Mouse (Mus musculus): ENCODE data around the gene Gdf1. TPM values are rescaled to one million over a fixed set of nuclear protein-coding genes. Genes with fewer than 3 reads are reported as not detected.

The Gdf1 gene
- polyA plus RNA-seq, 1 experiment from 2014 or later = 9.5 TPM

DNA sequence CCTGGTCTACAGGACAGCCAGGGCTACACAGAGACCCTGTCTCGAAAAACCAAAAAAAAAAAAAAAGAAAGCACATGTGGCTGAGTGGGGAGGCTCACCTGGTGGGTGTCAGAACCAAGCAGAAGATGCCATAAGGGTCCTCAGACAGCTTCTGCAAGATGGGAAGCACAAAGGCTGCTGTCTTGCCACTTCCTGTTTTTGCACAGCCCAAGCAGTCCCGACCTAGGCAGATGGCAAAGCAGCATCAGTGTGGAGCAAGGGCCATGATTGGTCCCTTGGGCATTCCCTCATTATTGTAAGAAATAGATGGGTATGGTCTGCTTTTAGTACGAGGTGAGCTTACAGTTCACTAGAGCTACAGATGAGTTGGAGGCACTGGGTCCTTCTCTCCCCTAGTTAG lies 28.7 kb upstream of the Gdf1 start:
- WGBS = 83% methylated on average over 3 of the region's 3 CpGs
- Histone ChIP-seq H3K4me3 (ENCODE audit: low read length) (no peak overlapping the region), H3K9me3 (ENCODE audit: control insufficient read depth, low read length) (no peaks in the 10 kb centered on the region), H3K36me3 (ENCODE audit: control insufficient read depth, insufficient read depth, low read length) (peaks cover 26% of the 10 kb centered on the region), H3K9ac (ENCODE audit: low read depth, low read length) (no peak overlapping the region), H3K4me1 (ENCODE audit: control insufficient read depth, insufficient read depth, low read depth, low read length) (peaks cover 18% of the 10 kb centered on the region), H3K4me2 (ENCODE audit: low read length) (no peak overlapping the region), H3K27ac (ENCODE audit: low read depth, low read length) (no peak overlapping the region), H3K27me3 (replicated peaks; ENCODE audit: control insufficient read depth, insufficient read depth, low read length) (no peaks in the 10 kb centered on the region)
- no peak for ATAC-seq

DNA sequence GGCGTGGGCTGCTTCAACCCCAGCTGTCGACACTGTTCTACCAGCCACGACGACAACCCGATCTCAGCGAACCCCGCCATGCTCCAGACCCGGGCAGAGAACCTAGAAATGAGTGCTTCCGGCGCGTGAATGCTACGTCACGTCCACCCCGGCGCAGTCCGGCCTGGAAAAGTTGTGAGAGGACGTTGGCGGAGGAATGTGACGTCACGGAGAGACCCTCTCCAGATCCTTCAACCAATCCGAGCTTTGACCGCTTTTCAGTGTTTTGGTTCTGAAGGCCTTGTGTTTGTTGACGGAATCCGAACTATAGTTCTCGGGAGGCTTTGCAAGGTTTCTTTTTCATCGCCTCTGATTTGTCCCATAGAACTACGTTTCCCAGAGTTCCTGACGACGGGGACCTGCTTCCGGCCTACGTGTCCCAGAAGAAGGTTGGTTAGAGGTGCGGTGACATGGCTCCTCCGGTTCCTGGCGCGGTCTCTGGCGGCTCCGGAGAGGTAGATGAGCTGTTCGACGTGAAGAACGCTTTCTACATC lies 27.2 kb upstream of the Gdf1 start, which contains the start of the genes Ddx49 and Cope:
Ddx49 (minus strand) TSS at position 132 of the 533 bp plus-strand sequence.
Cope (plus strand) TSS at position 161 of the 533 bp plus-strand sequence.
- peak within 1 kb of the TSS; percentile 92 for H3K4me3 ChIP-seq (ENCODE audit: low read length)
- peaks cover 21% of the 10 kb centered on the region for H3K36me3 ChIP-seq (ENCODE audit: control insufficient read depth, insufficient read depth, low read length)

DNA sequence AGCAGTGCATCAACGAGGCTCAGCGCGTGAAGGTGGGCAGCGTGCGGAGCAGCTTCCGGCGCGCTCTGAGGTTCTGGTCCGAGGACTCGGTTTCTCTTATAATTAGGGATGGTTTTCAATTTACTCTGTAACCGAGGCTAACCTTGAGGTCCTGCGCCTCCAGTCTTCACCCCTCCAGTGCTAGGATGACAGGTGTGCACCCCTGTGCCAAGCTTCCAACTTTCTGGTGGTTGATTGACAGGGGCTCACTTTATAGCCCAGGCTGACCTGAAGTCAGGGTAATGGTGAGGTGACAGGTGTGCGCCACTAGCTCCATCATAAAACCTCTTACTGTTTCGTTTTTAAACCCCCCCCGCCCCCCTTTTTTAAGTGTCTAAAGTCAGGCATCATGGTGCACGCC lies 26.7 kb upstream of the Gdf1 start:
- peaks cover 20% of the 10 kb centered on the region for H3K36me3 ChIP-seq (ENCODE audit: control insufficient read depth, insufficient read depth, low read length)
- 4% methylated on average over 16 of the region's 16 CpGs for WGBS

More for the DNA sequence above, 27.2 kb upstream of the Gdf1 start, which contains the start of the genes Ddx49 and Cope:
- Histone ChIP-seq H3K27ac (ENCODE audit: low read depth, low read length) (peak within 1 kb of the TSS; percentile 63), H3K9ac (ENCODE audit: low read depth, low read length) (peak within 1 kb of the TSS; percentile 88), H3K27me3 (replicated peaks; ENCODE audit: control insufficient read depth, insufficient read depth, low read length) (no peaks in the 10 kb centered on the region), H3K4me2 (ENCODE audit: low read length) (peak within 1 kb of the TSS; percentile 97), H3K9me3 (ENCODE audit: control insufficient read depth, low read length) (no peaks in the 10 kb centered on the region), H3K4me1 (ENCODE audit: control insufficient read depth, insufficient read depth, low read depth, low read length) (peaks cover 18% of the 10 kb centered on the region)
- peak; percentile 94 for ATAC-seq
- under 1% methylated on average over 40 of the region's 40 CpGs for WGBS

DNA sequence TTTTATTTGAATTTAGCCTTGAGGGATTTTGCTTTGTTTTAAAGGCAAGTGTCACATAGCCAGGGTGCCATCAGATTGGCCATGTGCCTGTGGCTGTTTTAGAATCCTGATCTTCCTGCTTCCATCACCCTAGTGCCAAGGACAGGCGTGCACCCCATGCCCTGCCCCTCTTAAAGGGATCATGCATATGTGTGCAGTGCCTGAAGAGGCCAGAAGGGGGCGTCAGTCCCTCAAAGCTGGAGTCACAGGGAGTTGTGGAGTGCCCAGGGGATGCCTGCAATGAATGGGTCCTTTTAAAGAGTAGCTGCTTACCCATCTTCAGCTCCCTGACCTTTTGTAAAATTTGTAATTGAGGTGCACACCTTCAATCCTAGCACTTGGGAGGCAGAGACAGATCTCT lies 20.3 kb upstream of the Gdf1 start:
- no peak overlapping the region for H3K4me3 ChIP-seq (ENCODE audit: low read length)
- no peak overlapping the region for H3K27ac ChIP-seq (ENCODE audit: low read depth, low read length)
- 29% methylated on average over 2 of the region's 2 CpGs for WGBS
- no peak for ATAC-seq
- H3K9me3 ChIP-seq (ENCODE audit: control insufficient read depth, low read length) = no peaks in the 10 kb centered on the region
- no peaks in the 10 kb centered on the region for H3K4me1 ChIP-seq (ENCODE audit: control insufficient read depth, insufficient read depth, low read depth, low read length)
- H3K36me3 ChIP-seq (ENCODE audit: control insufficient read depth, insufficient read depth, low read length) = peaks cover 39% of the 10 kb centered on the region
- no peak overlapping the region for H3K9ac ChIP-seq (ENCODE audit: low read depth, low read length)
- H3K4me2 ChIP-seq (ENCODE audit: low read length) = no peak overlapping the region
- no peaks in the 10 kb centered on the region for H3K27me3 ChIP-seq (replicated peaks; ENCODE audit: control insufficient read depth, insufficient read depth, low read length)

More for the DNA sequence above, 26.7 kb upstream of the Gdf1 start:
- Histone ChIP-seq H3K27me3 (replicated peaks; ENCODE audit: control insufficient read depth, insufficient read depth, low read length) (no peaks in the 10 kb centered on the region), H3K4me2 (ENCODE audit: low read length) (peak overlapping the region; percentile 97), H3K4me1 (ENCODE audit: control insufficient read depth, insufficient read depth, low read depth, low read length) (peaks cover 18% of the 10 kb centered on the region), H3K27ac (ENCODE audit: low read depth, low read length) (peak overlapping the region; percentile 63), H3K9me3 (ENCODE audit: control insufficient read depth, low read length) (no peaks in the 10 kb centered on the region), H3K9ac (ENCODE audit: low read depth, low read length) (peak overlapping the region; percentile 88), H3K4me3 (ENCODE audit: low read length) (peak overlapping the region; percentile 92)
- peak; percentile 29 for ATAC-seq

DNA sequence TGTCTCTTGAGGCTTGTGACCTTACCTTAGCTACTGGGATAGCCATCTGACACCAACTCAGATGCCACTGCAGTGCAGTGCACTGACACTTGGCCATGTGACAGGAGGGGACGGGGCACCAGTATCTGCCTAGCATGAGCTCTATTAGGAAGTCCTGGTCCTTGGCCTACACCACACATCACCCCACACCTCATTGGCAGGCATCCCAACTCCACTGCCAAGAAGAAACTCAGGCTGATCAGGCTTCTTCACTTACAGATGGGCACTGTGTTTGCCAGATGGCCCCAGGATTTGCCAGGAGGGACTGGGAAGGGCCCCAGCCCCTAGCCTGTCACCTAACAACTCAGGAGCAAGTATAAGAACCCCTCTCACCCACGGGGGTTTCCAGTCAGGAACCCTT lies 16.2 kb upstream of the Gdf1 start:
- H3K27me3 ChIP-seq (replicated peaks; ENCODE audit: control insufficient read depth, insufficient read depth, low read length) = no peaks in the 10 kb centered on the region
- WGBS = 63% methylated on average over 2 of the region's 2 CpGs
- ATAC-seq = no peak

DNA sequence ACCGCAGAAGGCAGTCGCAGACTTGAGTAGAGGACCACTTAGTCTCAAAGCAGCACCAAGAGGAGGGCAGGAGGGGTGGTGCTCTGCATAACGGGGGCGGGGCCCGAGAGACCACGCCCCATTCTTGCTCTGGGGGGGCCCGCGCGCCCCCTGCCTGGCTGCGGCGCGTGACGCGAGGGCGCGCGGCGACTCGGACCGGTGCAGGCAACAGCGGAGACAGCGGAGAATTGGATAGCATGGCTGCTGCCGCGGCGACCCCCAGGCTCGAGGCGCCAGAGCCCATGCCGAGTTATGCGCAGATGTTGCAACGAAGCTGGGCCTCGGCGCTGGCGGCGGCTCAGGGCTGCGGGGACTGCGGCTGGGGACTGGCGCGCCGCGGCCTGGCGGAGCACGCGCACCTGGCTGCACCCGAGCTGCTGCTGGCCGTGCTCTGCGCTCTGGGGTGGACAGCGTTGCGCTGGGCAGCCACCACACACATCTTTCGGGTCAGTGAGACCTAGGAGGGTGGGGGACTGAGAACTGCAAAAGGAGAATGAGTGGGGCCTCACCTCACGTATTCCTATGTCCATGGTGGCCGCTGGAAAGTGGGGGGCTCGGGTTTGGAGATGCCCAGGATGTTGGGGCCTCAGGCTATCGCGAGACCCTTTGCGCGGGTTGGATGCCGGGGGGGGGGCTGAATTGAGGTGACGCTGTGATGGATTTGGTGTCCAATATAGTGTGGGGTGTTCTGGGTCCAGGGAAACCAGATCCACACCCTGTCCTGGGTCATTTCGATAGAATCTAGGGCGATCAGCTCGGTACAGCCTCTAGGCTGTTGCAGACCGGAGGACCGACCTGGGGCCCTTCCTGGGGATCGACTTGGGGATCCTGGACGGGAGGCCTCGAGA lies 13.8 kb upstream of the Gdf1 start, which contains the start of gene Cers1:
Cers1 (plus strand) TSS at position 152 of the 887 bp plus-strand sequence.
- H3K4me1 ChIP-seq (ENCODE audit: control insufficient read depth, insufficient read depth, low read depth, low read length) = peaks cover 24% of the 10 kb centered on the region
- H3K9me3 ChIP-seq (ENCODE audit: control insufficient read depth, low read length) = no peaks in the 10 kb centered on the region
- peak; percentile 72 for ATAC-seq
- H3K4me2 ChIP-seq (ENCODE audit: low read length) = peak within 1 kb of the TSS; percentile 92
- WGBS = 1% methylated on average over 65 of the region's 66 CpGs
- no peaks in the 10 kb centered on the region for H3K27me3 ChIP-seq (replicated peaks; ENCODE audit: control insufficient read depth, insufficient read depth, low read length)
- H3K27ac ChIP-seq (ENCODE audit: low read depth, low read length) = peak within 1 kb of the TSS; percentile 94
- peak within 1 kb of the TSS; percentile 85 for H3K9ac ChIP-seq (ENCODE audit: low read depth, low read length)
- peaks cover 20% of the 10 kb centered on the region for H3K36me3 ChIP-seq (ENCODE audit: control insufficient read depth, insufficient read depth, low read length)
- H3K4me3 ChIP-seq (ENCODE audit: low read length) = peak within 1 kb of the TSS; percentile 70

More for the DNA sequence above, 16.2 kb upstream of the Gdf1 start:
- no peak overlapping the region for H3K27ac ChIP-seq (ENCODE audit: low read depth, low read length)
- no peak overlapping the region for H3K4me2 ChIP-seq (ENCODE audit: low read length)
- H3K9me3 ChIP-seq (ENCODE audit: control insufficient read depth, low read length) = no peaks in the 10 kb centered on the region
- peaks cover 27% of the 10 kb centered on the region for H3K36me3 ChIP-seq (ENCODE audit: control insufficient read depth, insufficient read depth, low read length)
- H3K4me1 ChIP-seq (ENCODE audit: control insufficient read depth, insufficient read depth, low read depth, low read length) = peaks cover 24% of the 10 kb centered on the region
- no peak overlapping the region for H3K4me3 ChIP-seq (ENCODE audit: low read length)
- no peak overlapping the region for H3K9ac ChIP-seq (ENCODE audit: low read depth, low read length)

DNA sequence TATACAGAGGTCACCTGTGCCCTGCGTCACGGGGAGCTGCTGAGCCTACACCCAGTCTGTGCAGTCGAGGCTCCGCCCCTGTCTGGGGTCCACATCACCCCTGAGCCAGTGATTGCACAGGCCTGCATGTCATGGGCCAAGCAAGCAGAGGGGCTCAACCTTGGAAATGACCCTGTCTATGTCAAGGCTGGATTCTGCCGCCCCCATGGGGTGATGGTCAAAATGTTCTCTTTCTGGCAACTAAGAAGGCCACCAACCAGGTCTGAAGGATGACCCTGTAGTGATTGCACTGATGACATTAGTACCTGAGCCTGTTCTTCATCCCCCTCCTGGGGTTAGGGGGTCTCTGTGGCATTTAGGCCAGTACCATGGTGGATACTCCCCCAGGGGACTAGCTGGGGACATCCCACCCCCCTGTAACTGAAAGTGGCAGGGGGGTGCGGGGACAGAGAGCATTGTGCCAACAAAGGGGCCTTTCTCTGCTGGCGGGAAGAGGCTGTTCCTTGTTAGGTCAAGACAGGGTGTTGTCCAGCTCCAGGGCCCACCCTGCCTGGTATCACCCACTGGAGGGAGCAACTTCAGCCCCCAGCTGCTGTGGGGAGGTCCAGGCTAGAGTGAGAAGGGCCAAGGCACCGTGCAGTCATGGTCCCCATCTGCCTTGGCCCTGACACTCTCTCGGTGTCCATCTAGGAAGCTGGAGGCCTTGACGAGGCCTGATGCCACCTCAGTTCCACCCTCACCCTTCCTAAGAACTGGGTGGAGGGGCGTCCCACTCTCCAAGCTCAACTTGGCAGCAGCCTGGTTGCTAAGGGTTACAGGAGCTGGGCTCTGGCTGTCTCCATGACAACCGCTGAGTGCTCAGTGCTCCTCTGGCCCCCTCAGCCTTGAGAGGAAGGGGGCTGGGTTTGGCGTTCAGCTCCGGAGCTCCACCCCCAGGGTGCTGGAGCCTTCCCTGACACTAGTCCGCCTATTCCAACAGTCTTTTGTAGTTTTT lies 12.8 kb upstream of the Gdf1 start:
- 9% methylated on average over 15 of the region's 15 CpGs for WGBS
- Histone ChIP-seq H3K9me3 (ENCODE audit: control insufficient read depth, low read length) (no peaks in the 10 kb centered on the region), H3K4me1 (ENCODE audit: control insufficient read depth, insufficient read depth, low read depth, low read length) (peaks cover 24% of the 10 kb centered on the region), H3K27me3 (replicated peaks; ENCODE audit: control insufficient read depth, insufficient read depth, low read length) (no peaks in the 10 kb centered on the region), H3K36me3 (ENCODE audit: control insufficient read depth, insufficient read depth, low read length) (peaks cover 22% of the 10 kb centered on the region), H3K27ac (ENCODE audit: low read depth, low read length) (peak overlapping the region; percentile 94), H3K4me2 (ENCODE audit: low read length) (peak overlapping the region; percentile 92), H3K9ac (ENCODE audit: low read depth, low read length) (peak overlapping the region; percentile 85), H3K4me3 (ENCODE audit: low read length) (peak overlapping the region; percentile 70)
- ATAC-seq = peak; percentile 87

DNA sequence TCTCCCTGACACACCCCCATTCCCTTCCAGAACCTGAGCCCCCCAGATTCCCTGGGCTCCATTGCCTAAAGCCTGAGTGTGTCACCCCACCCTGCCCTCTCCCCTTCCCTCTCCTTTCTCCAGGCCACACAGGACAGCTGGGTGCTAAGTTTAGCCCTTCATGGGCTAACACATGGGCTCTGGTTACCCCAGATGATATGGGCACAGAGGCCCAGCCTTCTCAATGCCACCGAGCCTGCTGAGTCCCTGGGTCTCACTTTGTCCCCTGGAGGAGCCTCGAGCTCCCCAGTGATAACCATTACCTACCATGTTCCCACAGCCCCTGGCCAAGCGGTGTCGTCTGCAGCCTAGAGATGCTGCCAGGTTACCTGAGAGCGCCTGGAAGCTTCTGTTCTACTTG lies 11.7 kb upstream of the Gdf1 start:
- Histone ChIP-seq H3K4me2 (ENCODE audit: low read length) (peak overlapping the region; percentile 92), H3K27me3 (replicated peaks; ENCODE audit: control insufficient read depth, insufficient read depth, low read length) (no peaks in the 10 kb centered on the region), H3K36me3 (ENCODE audit: control insufficient read depth, insufficient read depth, low read length) (peaks cover 19% of the 10 kb centered on the region), H3K4me3 (ENCODE audit: low read length) (peak overlapping the region; percentile 70), H3K27ac (ENCODE audit: low read depth, low read length) (peak overlapping the region; percentile 94), H3K9me3 (ENCODE audit: control insufficient read depth, low read length) (no peaks in the 10 kb centered on the region), H3K4me1 (ENCODE audit: control insufficient read depth, insufficient read depth, low read depth, low read length) (peaks cover 24% of the 10 kb centered on the region), H3K9ac (ENCODE audit: low read depth, low read length) (peak overlapping the region; percentile 41)
- 79% methylated on average over 5 of the region's 5 CpGs for WGBS
- no peak for ATAC-seq
